Mouse (Mus musculus): ENCODE measurements around the gene Tex26. TPM values are rescaled to one million over a fixed set of nuclear protein-coding genes. Genes with fewer than 3 reads are reported as not detected.

Gene Tex26
- polyA plus RNA-seq, 1 experiment from 2014 or later = 3.1 TPM

Other genes with a start within 250 kb of the Tex26 start
- gene Alox5ap, start 174.9 kb upstream of the Tex26 start, polyA plus RNA-seq (2015; fragmentation: Nextera tagmentation; extraction: Ambion mirVana) = 5.2 and 7.5 TPM in 2 replicates
- 1.1 and 1.2 TPM in 2 replicates for gene Medag, start 27.9 kb upstream of the Tex26 start, polyA plus RNA-seq (2015; fragmentation: Nextera tagmentation; extraction: Ambion mirVana)
- 0.41 and 0.68 TPM in 2 replicates for gene Wdr95, start 89.0 kb downstream of the Tex26 start, polyA plus RNA-seq (2015; fragmentation: Nextera tagmentation; extraction: Ambion mirVana)
- gene Hsph1, start 196.7 kb downstream of the Tex26 start, polyA plus RNA-seq (2015; fragmentation: Nextera tagmentation; extraction: Ambion mirVana) = 108 and 109 TPM in 2 replicates
- gene B3glct, start 238.6 kb downstream of the Tex26 start, polyA plus RNA-seq (2015; fragmentation: Nextera tagmentation; extraction: Ambion mirVana) = 12.4 and 12.8 TPM in 2 replicates